Mouse (Mus musculus) left cerebral cortex, adult 8-10 months (tissue): ENCODE results near the gene Adss. TPM values are rescaled to one million over a fixed set of nuclear protein-coding genes. Genes with fewer than 3 reads are reported as not detected.

Source experiments
- DNase-seq, 2 experiments: peaks; one replicate each; pipeline ENCODE4 v3.0.0; 2022; ENCODE audit warnings: low spot score in 2 of 2
- total RNA-seq, 4 experiments: library from RNA; stranded (reverse); gene quantifications; 2 replicates each; pipeline ENCODE4 v1.2.4; 2022

Adss gene
- total RNA-seq, 4 experiments from 2014 or later = 69.8 to 74.2 (median 74.2) TPM

DNA sequence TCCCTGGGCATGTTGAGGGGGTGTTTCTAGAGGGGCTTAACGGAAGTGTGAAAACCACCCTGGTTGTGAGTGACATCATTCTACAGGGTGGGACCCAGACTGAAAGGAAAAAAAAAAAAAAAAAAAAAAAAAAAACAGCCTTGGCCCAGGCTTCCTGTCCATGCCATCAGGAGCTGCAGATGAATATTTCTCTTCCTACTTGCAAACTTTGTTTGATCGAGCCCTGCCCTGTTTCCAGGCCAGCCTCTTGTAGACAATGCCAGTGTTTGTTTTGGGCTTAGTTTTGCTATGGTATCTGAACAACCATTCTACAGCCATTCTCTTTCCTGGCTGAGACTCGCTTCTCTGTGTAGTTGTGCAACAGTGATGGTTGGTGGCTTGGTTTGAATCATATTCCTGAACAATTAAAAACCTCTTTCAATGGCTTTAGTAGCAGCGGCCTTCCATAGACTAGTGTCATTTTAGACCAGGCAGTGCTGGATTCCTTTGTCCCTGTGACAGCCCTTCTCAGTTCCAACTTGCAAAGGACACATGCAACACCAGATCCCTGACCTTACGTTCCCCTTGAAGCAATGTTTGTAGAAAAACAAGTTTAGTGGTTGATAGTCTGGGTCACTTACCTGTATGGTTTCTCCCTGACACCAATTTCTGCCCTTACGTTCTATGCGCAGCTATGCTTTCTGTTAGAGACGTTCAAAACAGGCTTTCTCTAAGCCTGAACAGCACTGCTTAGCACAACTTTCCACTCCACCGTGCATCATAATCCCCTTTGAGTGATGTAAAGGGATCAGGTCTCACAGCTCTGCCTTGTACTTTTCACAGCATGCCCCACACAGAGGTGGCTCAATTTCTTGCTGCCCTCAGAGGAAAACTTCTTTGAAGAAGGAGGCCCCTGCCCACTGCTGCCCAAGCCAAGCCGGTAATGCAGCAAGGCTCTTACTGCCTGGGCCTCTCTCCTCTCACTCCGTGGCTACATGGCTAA lies 67.0 kb downstream of the Adss start, which contains the start of gene 1700016C15Rik:
1700016C15Rik (plus strand) TSS at position 772 of the 982 bp plus-strand sequence.
- DNase-seq = no peak

DNA sequence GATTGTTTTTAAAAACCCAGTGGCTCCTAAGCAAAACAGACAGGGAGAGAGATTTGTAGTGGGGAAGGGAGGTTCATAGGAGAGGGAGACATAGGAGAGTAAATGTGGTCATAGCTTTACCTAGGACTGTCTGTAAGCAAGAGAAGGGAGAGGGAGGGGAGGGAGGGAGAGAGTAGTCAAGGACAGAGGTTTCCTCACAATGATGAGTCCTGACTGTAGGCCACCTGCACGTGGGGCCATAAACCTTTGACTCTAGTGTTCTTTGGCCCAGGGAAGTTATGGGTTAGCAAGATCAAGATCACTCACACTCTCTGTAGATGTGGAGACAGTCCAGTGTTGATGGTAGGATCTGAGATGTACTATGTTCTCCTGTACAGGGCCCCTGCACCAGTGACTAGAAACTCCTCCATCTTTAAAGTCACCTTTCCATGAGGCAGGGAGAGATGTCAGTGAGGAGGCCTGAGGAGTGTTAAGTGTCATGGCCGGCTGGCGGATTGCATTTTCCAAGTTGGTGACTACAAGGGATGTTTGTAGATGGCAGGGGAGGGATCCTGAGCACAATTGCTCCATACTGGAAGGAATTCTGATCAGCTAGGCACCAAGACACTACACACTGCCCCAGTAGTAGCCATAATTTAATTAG lies 68.3 kb downstream of the Adss start:
- DNase-seq = no peak

DNA sequence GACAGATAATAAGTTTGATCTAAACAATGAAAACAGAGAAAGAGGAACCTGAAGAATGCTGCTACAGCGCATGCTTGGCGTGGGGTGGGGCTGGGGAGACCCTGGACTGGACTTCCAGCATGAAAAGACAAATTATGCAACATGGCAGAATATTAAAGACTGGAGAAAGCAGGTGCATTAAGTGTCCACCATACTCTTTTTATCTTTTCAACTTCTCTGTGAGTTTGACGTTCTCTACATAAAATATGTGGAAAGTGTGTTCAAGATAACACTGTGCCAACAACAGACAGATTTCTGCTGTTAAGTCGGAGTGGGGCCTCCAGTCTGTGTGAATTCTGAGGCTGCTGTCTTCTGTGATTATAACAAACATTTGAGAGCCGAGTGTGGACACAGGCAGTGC lies 69.4 kb downstream of the Adss start:
- no peak for DNase-seq

DNA sequence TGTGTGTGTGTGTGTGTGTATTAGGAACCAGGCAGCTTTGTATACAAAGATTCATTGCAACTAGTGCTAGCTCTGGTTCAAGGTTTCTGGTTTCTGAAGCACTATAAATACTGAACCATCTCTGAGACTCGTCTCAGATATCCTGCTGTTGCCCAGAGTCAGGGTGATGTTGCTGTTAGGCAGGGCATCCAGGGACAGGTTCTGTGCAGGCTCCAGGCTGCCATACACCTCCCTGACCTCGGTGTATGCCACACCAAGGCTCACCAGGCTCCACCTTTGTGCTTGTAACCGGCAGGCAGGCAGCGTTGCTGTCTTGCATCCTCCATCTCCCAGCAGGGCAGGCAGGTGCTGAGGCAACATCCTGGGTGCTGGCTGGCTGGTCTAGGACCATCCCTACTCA lies 72.5 kb downstream of the Adss start:
- no peak for DNase-seq

DNA sequence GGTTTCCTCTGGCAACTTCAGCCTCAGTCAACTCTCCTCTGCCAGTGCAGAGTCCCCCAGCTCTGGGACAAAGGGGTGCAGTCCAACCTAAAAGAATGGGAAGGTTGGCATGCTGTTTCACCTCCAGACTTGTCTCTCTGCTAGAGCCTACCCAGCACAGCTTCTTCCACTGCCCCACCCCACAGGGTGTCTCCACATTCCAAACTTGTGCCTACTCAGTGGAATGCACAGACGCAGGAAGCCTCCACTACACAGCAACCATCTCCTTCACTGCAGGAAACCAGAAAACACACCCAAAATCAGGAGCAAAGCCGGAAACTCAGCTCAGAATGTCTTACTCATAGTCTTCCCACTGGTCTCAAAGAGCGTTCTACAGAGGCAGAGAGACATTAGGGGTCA lies 77.3 kb downstream of the Adss start:
- no peak for DNase-seq

DNA sequence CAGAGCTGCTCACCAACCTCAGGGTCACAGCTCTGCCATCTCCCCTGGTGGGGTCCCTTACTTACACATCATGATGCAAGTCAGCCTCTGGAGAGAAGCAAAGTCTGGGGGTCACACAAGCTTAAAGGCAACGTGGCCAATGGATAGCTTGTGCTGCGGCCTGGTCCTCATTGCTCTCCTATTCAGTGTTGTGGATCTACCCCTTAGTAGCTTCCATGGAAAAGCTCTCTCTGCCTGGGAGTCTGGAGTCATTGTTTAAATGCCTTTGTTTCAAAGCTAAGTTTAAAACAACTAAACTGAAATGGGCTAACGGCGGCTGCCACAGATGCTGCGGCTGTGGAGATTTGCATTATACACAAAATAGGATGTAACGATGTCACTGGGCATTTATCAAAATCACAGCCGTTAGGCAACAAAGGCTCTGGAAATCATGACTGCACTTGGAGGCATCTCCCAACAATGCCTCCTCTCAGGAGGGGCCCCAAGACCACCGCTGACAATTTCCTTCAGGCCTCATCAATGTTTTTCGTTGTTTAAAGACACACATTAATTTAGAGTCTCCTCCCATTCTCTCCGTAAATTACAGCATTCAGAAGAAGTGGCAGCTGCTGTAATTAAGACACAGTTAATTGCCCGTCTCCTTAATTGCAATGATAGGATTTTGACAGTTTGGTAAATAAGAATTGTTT lies 77.8 kb downstream of the Adss start:
- no peak for DNase-seq

DNA sequence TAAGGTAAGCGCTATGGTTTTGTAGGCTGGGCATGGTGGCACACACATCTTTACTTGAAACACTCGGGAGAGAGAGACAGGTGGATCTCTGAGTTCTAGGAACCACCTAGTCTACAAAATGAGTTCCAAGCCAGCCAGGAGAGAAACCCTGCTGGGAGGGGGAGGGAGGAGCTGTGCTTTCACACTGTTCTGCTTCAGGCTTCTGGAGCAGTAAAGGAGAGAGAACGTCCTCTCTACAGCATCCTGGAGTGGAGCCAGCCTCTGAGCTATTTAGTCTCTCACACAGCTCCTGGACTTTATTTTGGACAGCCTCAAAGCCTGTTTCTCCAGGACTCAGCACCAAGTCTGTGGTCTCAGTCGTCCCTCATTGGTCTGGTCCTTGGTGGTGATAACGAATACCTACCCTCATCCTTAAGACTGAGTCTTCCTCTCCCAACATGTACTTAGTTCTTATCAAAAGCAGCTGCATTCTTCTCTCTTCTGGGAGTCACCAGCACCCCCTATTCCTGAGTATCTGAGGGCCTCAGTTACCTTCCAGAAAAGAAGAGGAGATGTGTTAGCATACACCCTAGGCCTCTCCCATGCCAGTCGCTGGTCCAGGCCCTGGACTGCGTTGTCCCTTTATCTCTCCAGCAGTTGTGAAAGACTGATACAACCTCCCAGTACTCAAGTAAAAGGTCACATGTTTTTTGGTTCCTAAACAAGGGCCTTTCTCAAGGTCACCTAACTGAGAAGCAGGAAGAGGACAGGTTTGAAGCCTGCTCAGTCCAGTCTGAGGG lies 79.1 kb downstream of the Adss start:
- DNase-seq = no peak

DNA sequence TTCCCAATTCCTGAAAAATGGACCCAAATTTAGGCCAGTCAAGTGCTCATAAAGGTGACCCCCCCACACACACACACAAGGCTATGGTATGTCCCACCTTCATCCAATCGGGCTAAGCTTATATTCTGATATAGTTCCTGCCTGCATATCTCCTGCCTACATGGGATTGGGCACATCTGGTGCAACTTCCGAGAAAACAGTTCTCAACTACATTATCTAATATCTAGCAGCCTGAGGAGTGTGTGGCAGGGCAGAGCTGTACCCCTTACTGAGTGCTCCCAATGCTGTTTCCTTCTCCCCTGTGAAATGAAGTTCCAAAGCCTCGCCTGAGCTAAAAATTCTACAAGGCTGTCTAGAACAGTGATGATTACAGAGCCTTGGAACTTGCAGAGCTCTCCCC lies 79.9 kb downstream of the Adss start:
- no peak for DNase-seq

DNA sequence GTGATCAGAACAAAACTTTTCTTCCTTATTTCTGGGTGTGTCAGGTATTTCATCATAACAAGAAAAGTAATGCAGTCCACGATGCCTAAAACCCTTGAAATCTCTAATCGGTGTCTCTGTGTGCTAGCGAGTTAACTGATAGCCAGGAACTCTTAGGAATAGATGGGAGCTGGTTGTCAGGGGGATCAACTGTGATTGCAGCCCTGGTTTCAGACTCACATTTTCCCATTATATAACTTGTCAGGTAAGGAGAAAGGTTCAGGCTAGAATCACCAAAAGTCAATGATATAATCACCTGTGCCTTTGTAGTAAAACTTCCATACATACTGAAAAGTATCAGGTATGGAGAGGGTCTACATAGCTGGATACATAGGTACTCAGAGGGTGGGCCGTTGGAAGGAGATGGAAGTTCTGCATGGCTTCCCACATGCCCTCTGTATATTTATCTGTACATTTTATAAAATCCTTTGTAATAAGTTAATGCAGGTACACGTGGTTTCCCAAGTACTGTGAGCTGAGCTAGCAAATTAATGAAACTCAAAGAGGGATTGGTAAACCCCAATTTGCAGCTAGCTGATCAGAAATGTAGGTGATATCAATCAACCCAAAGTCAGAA lies 81.8 kb downstream of the Adss start:
- no peak for DNase-seq

DNA sequence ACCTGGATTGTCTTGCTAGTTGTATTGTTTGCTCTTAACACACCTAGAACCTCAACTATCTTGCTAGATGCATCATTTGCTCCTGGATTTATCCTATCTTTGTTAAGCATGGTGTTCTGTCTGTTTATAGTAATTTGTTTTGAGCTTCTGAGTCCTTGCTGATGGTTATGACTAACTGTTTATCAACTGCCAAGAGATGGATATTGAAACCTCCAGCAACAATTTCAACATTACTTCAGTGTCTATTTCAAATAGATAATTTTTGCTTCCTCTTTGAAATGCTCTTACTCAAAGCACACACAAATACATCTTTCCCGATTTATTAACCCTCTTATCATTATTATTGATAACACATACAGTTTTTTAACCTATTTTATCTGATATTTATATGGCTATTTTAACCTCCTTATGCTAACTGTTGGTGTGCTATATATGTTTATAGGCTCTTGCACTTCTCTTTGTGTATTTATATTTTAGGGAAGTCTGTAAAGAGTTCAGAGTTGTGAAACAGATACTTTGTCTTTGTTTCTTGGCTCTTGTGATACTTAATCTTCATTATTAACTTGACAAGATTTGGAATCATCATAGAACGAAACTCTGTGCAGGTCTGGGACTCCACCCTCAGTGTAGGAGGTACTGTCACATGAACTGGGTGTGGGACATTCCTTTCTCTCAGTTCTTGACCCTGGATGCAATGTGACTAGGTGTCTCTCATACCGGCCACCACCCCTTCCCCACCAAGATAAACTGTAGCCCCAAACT lies 82.5 kb downstream of the Adss start:
- DNase-seq = no peak

Other genes with a start within 250 kb of the Adss start
- gene 1700016C15Rik, start 66.7 kb downstream of the Adss start, total RNA-seq = not detected
- gene Catspere2, start 186.9 kb upstream of the Adss start, total RNA-seq = 1 to 10 TPM; 8.3 to 9.1 (median 8.7) TPM